Mouse (Mus musculus) embryonic fibroblast, embryonic 13.5 days (primary cell): ENCODE data around the gene Ttc28.

Experiments
- CTCF ChIP-seq: IDR thresholded peaks from 2 replicates; pipeline ENCODE4 v1.5.1; 2011; ENCODE audit warnings: mild to moderate bottlenecking, control low read depth, low read length, moderate library complexity, borderline replicate concordance; ENCODE audit not compliant: insufficient read depth
- POLR2A ChIP-seq: IDR thresholded peaks from 2 replicates; pipeline ENCODE4 v1.6.1; 2011; ENCODE audit warnings: low read depth, mild to moderate bottlenecking, control low read depth, low read length, moderate library complexity

DNA sequence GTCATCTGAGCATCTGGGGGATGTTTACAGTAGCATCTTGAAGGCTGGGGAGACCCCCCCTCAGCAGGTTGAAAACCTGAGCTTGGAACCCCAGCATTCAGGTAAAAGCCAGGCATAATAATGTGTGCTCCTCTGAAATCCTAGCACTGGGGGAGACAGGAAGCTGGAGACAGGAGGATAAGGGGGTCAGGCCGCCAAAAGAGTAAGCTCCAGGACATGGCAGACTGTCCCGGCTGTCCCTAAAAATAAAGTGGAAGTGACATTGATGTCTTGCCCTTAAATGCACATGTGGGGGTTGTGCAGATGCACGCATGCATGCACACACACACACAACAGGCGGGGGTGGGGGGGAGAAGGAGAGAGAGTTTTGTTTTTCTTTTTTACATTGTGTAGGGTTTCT, 118.7 kb downstream of the Ttc28 start:
- TF ChIP-seq CTCF, result no peak
- no peak for TF ChIP-seq POLR2A
